Comparison of ENCODE assay signal across 8 mouse cellular contexts in the genomic region with DNA sequence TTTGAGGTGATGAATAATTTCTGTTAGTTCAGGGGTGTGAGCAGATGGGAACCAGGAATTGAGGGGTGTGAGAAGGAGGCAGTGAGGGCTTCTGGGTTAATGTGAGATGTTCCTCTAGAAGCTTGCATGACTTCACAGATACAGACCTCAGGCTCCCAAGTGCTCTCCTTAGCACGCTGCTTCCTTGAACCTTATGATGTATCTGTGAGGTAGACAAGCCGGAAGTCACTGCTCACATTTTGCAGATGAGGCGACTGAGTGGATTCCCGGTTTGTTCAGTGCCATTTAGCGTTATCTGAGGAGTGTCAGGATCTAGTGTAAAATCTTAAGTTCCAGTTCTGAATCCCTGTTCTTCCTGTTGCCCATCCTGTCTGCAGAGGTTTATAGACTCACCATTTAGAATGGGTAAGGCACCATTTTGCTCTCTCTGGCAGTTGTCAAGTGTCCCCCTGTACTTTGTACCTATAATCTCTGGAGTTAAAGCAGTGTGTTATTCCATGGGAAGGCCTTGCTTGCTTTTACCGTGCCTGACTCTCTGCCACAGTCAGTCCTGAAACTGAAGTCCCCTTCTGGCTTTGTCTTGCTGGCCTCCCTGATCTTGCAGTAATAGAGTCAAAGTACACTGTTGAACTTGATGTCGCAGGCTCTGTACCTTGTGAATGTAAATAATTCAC. TPM values are rescaled to one million over a fixed set of nuclear protein-coding genes. Genes with fewer than 3 reads are reported as not detected.
DNase-seq lines count a peak whose midpoint lies in the region; ATAC-seq and TF ChIP-seq lines count a peak whose summit lies in the region.

No protein-coding gene starts in this region.

- no peak overlapping the region for H3K9ac ChIP-seq in heart, embryonic 11.5 days (ENCODE audit: low read depth, low read length)
- no peak overlapping the region for H3K9ac ChIP-seq in MEL (ENCODE audit: control insufficient read depth, low read depth, low read length, poor library complexity, severe bottlenecking)
- peak overlapping the region; percentile 92 for H3K9ac ChIP-seq in hindbrain, embryonic 13.5 days
- H3K9ac ChIP-seq in midbrain, embryonic 12.5 days (replicated peaks): peak overlapping the region; percentile 57

- no peak for TF ChIP-seq POLR2A in MEL (IDR thresholded peaks at IDR 0.05; ENCODE audit: control insufficient read depth in 1 of 2, insufficient read depth in 1 of 2, low read depth in 1 of 2, low read length in 2 of 2, poor library complexity in 1 of 2)

- intact Hi-C loops in heart, postnatal 25 days (cut with DNase I): no loop called here
- intact Hi-C loops in gastrocnemius, postnatal 14 days (cut with DNase I; ENCODE audit: low total_unique reads): no loop called here

- H3K27me3 ChIP-seq in heart, embryonic 11.5 days (ENCODE audit: control insufficient read depth, insufficient read depth, low read length): no peaks in the 10 kb centered on the region
- no peaks in the 10 kb centered on the region for H3K27me3 ChIP-seq in MEL (ENCODE audit: control insufficient read depth in 1 of 2, insufficient read depth in 2 of 2, low read length in 2 of 2)
- H3K27me3 ChIP-seq in hindbrain, embryonic 13.5 days: no peaks in the 10 kb centered on the region
- no peaks in the 10 kb centered on the region for H3K27me3 ChIP-seq in midbrain, embryonic 12.5 days

- no peak for DNase-seq in heart, postnatal 25 days (ENCODE audit: low spot score)
- DNase-seq in MEL (ENCODE audit: low read depth, low spot score): no peak
- no peak for DNase-seq in frontal cortex, postnatal 10 days (ENCODE audit: low spot score in 2 of 2)
- no peak for DNase-seq in gastrocnemius, postnatal 14 days
- no peak for DNase-seq in ovary, adult 18-20 months (ENCODE audit: low spot score)

- TF ChIP-seq EP300 in MEL (IDR thresholded peaks at IDR 0.05; ENCODE audit: low read depth in 1 of 2, low read length in 2 of 2): no peak

- H3K4me3 ChIP-seq in heart, embryonic 11.5 days (ENCODE audit: low read depth, low read length): peak overlapping the region; percentile 76
- H3K4me3 ChIP-seq in MEL (ENCODE audit: control insufficient read depth in 1 of 2, insufficient read depth in 1 of 2, low read depth in 2 of 2, low read length in 2 of 2): no peak overlapping the region
- peak overlapping the region; percentile 74 for H3K4me3 ChIP-seq in hindbrain, embryonic 13.5 days
- peak overlapping the region; percentile 78 for H3K4me3 ChIP-seq in midbrain, embryonic 12.5 days

- no peaks in the 10 kb centered on the region for H3K9me3 ChIP-seq in heart, embryonic 11.5 days (replicated peaks; ENCODE audit: control insufficient read depth, low read length)
- no peaks in the 10 kb centered on the region for H3K9me3 ChIP-seq in MEL (replicated peaks; ENCODE audit: insufficient read depth, low read length)
- no peaks in the 10 kb centered on the region for H3K9me3 ChIP-seq in hindbrain, embryonic 13.5 days
- no peaks in the 10 kb centered on the region for H3K9me3 ChIP-seq in midbrain, embryonic 12.5 days

- TF ChIP-seq CTCF in MEL (IDR thresholded peaks at IDR 0.05 in 2 of 3, conservative IDR thresholded peaks at IDR 0.05 in 1 of 3; ENCODE audit: control insufficient read depth in 1 of 3, insufficient read depth in 1 of 3, low read depth in 2 of 3, low read length in 3 of 3, poor library complexity in 1 of 3, severe bottlenecking in 1 of 3): no peak

- peak overlapping the region; percentile 67 for H3K4me2 ChIP-seq in heart, embryonic 11.5 days
- H3K4me2 ChIP-seq in hindbrain, embryonic 13.5 days: peak overlapping the region; percentile 99
- H3K4me2 ChIP-seq in midbrain, embryonic 12.5 days (replicated peaks): peak overlapping the region; percentile 97

- 56% methylated on average over 7 of the region's 7 CpGs for WGBS in heart, embryonic 11.5 days (ENCODE audit: insufficient replicate concordance)
- 68% methylated on average over 7 of the region's 7 CpGs for WGBS in hindbrain, embryonic 13.5 days
- 72% methylated on average over 7 of the region's 7 CpGs for WGBS in midbrain, embryonic 12.5 days

- peaks cover 20% of the 10 kb centered on the region for H3K4me1 ChIP-seq in heart, embryonic 11.5 days (ENCODE audit: control insufficient read depth, insufficient read depth, low read length)
- peaks cover 0 to 21% of the 10 kb centered on the region in 2 experiments; a peak in 3 of 4 replicates for H3K4me1 ChIP-seq in MEL (ENCODE audit: control insufficient read depth in 1 of 2, insufficient read depth in 2 of 2, low read length in 2 of 2)
- H3K4me1 ChIP-seq in hindbrain, embryonic 13.5 days (replicated peaks): peaks cover 64% of the 10 kb centered on the region
- peaks cover 40% of the 10 kb centered on the region for H3K4me1 ChIP-seq in midbrain, embryonic 12.5 days

- H3K36me3 ChIP-seq in heart, embryonic 11.5 days (ENCODE audit: control insufficient read depth, insufficient read depth, low read length): no peaks in the 10 kb centered on the region
- H3K36me3 ChIP-seq in MEL (ENCODE audit: control insufficient read depth in 1 of 2, insufficient read depth in 2 of 2, low read length in 2 of 2): peaks cover 0 to 7% of the 10 kb centered on the region in 2 experiments; a peak in 2 of 4 replicates
- no peaks in the 10 kb centered on the region for H3K36me3 ChIP-seq in hindbrain, embryonic 13.5 days
- H3K36me3 ChIP-seq in midbrain, embryonic 12.5 days: no peaks in the 10 kb centered on the region

- H3K27ac ChIP-seq in heart, embryonic 11.5 days (ENCODE audit: low read depth, low read length): no peak overlapping the region
- no peak overlapping the region for H3K27ac ChIP-seq in MEL (ENCODE audit: control insufficient read depth, low read depth, low read length)
- H3K27ac ChIP-seq in hindbrain, embryonic 13.5 days: no peak overlapping the region
- H3K27ac ChIP-seq in midbrain, embryonic 12.5 days (replicated peaks): no peak overlapping the region

- ATAC-seq in heart, embryonic 11.5 days (replicated peaks; ENCODE audit: insufficient number of reproducible peaks, low FRiP score, low TSS enrichment): no peak
- no peak for ATAC-seq in hindbrain, embryonic 13.5 days (ENCODE audit: low FRiP score)
- no peak for ATAC-seq in midbrain, embryonic 12.5 days (ENCODE audit: low FRiP score, low read depth)

- TF ChIP-seq RAD21 in MEL (IDR thresholded peaks at IDR 0.05; ENCODE audit: low read depth, low read length): no peak

- peaks cover 2% of the 10 kb centered on the region; the same call in 1 of the 2 replicates for H3K79me2 ChIP-seq in MEL (ENCODE audit: control insufficient read depth, insufficient read depth, low read length, poor library complexity)

TF ChIP-seq in MEL, 35 proteins besides CTCF, POLR2A, EP300 and RAD21:
- no peak for TF ChIP-seq CHD1 (IDR thresholded peaks at IDR 0.05; ENCODE audit: low read depth, low read length)
- peak; percentile 31; the same call in 1 of the 2 replicates for TF ChIP-seq ZNF384 (IDR thresholded peaks at IDR 0.05; ENCODE audit: low read depth, low read length)
- TF ChIP-seq E2F4 (IDR thresholded peaks at IDR 0.05; ENCODE audit: borderline replicate concordance, low read depth, low read length): no peak
- TF ChIP-seq GATA1 (IDR thresholded peaks at IDR 0.05; ENCODE audit: low read depth, low read length): no peak
- TF ChIP-seq TCF12 (IDR thresholded peaks at IDR 0.05; ENCODE audit: low read depth, low read length): no peak
- TF ChIP-seq USF2 (IDR thresholded peaks at IDR 0.05; ENCODE audit: borderline replicate concordance in 1 of 2, insufficient read depth in 1 of 2, low read depth in 1 of 2, low read length in 2 of 2): no peak
- no peak for TF ChIP-seq POLR2AphosphoS5 (IDR thresholded peaks at IDR 0.05; ENCODE audit: borderline replicate concordance, low read depth, low read length)
TF ChIP-seq in MEL: peak in this region for 1.

RNA-seq across cellular contexts. Expression of a gene that starts 3.0 kb away (rescaled TPM):
- 8.6 and 11.0 TPM in 2 replicates for polyA plus RNA-seq in heart, embryonic 11.5 days (2014; fragmentation: Nextera tagmentation; extraction: Ambion mirVana)
- 10 to 100 TPM; 19.4 to 19.9 TPM for total RNA-seq in heart, postnatal 25 days (2021)
- total RNA-seq in MEL (2012; rRNA removed): 2.0 and 2.3 TPM in 2 replicates
- polyA plus RNA-seq in MEL (2012; ENCODE audit: insufficient read depth in 1 of 2, insufficient read length in 2 of 2, low read depth in 1 of 2, low replicate concordance in 2 of 2, missing spikeins in 1 of 2): 1 to 10 TPM in 1 of 2 experiments, not detected in 1; 4.9 TPM
- 22.8 and 24.6 TPM in 2 replicates for polyA plus RNA-seq in hindbrain, embryonic 13.5 days (2015; fragmentation: Nextera tagmentation; extraction: Ambion mirVana)
- 28.7 and 29.1 TPM in 2 replicates for polyA plus RNA-seq in midbrain, embryonic 12.5 days (2016; fragmentation: Nextera tagmentation; extraction: Ambion mirVana)
- total RNA-seq in gastrocnemius, postnatal 14 days (2021): 10 to 100 TPM; 15.2 to 16.4 TPM

Comparison
In these comparisons a context has a peak if more than half of its experiments do, and no peak if none do; other contexts are left out.
1. H3K4me3 ChIP-seq: peak in heart, embryonic 11.5 days (single experiment), hindbrain, embryonic 13.5 days (single experiment) and midbrain, embryonic 12.5 days (single experiment); none in MEL (0 of 2).
2. H3K9ac ChIP-seq: peak in hindbrain, embryonic 13.5 days (single experiment) and midbrain, embryonic 12.5 days (single experiment); none in heart, embryonic 11.5 days (single experiment) and MEL (single experiment).
3. Peak in every context shown above with its lines, with median percentiles within 50 percentile points of each other: H3K4me2 ChIP-seq.